Mouse (Mus musculus) lung, adult 2 months (tissue): ENCODE data around the gene Kdm2b. TPM values are rescaled to one million over a fixed set of nuclear protein-coding genes. Genes with fewer than 3 reads are reported as not detected.

Experiments used
- DNase-seq: peaks from one replicate; pipeline ENCODE4 v3.0.0; 2022
- H3K4me1 ChIP-seq: fragments of 200-500 bp; 2 replicates; pipeline ENCODE4 v1.6.1; 2011; ENCODE audit warnings: low read length; ENCODE audit not compliant: control insufficient read depth, insufficient read depth
- H3K4me3 ChIP-seq: fragments of 200-500 bp; replicated peaks from 2 replicates; pipeline ENCODE3; 2011; ENCODE audit warnings: low read depth, mild to moderate bottlenecking, control low read depth, low read length; ENCODE audit errors: extremely low read depth
- CTCF ChIP-seq: fragments of 200-500 bp; IDR thresholded peaks from 2 replicates; pipeline ENCODE4 v1.5.1; 2011; ENCODE audit warnings: mild to moderate bottlenecking, low read length, control low read depth; ENCODE audit not compliant: insufficient read depth
- POLR2A ChIP-seq: fragments of 200-500 bp; IDR thresholded peaks from 2 replicates; pipeline ENCODE4 v1.6.1; 2011; ENCODE audit warnings: low read depth, mild to moderate bottlenecking, control low read depth, low read length, borderline replicate concordance; ENCODE audit errors: extremely low read depth
- WGBS: fragments of 180-500 bp; shearing (Covaris S2); methylation state at CpG from one replicate; pipeline ENCODE4 v1.1.7; 2018; 5-methylcytosine and 5-hydroxymethylcytosine counted together
- polyA plus RNA-seq: library from polyadenylated mRNA; depleted of rRNA; stranded (reverse); fragments of >200 nt; gene quantifications from 2 replicates; pipeline ENCODE4 v1.2.3, GENCODE M21; 2012

The Kdm2b gene
- polyA plus RNA-seq, 1 experiment, result 20.1 TPM

DNA sequence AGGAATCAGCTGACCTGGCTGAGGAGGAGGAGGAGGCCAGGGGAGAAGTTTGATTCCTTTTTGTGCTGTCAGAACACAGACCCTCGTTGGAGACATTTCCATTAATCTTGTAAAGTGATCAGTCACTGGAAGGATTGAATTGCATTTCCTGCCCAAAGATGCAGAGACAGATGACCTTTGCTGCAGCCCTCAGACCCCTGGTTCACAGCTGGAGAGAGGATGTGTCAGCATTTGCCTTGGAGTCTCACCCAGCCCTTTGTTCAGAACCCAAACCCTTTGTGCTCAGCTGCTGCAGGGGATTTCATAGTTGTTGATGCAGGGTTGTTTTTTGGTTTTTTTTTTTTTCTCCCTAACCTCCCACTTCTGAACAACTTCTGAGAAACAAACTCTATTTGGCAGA, 5.3 kb upstream of the Kdm2b start:
- WGBS, result 9% methylated on average over 1 of the region's 1 CpGs
- TF ChIP-seq CTCF, result no peak
- no peak for TF ChIP-seq POLR2A
- H3K4me1 ChIP-seq, result peaks cover 4% of the 10 kb centered on the region; the same call in 1 of the 2 replicates

DNA sequence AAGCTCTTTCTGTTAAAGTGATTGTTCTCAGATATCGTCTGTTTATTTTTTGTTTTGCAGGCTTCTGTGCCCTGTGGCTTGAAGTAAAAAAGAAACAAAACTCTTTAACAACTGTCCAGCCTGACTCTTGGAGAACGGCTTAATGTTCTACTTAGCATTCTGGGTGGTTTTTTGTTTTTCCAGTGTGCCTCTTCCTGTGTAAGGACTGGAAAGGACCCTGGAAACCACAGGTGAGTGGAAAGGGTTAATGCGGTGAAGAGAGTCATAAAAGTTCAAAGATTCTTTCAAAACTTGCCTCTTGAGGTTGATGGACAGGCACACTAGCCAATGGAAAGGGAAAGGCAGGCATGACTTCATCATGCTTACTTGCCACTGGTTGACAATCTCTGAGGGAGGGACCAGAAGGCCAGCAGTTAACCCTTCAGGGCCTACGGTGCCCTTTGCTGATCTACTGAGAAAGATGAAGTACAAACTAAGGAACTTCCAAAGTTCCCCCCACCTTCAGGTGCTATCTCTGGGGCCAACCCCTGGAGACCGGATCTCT, 4.8 kb upstream of the Kdm2b start:
- WGBS, result 7% methylated on average over 5 of the region's 5 CpGs
- no peak overlapping the region for H3K4me3 ChIP-seq
- peak; percentile 88 for DNase-seq

More for the DNA sequence above, 5.3 kb upstream of the Kdm2b start:
- DNase-seq, result no peak
- H3K4me3 ChIP-seq, result no peak overlapping the region

DNA sequence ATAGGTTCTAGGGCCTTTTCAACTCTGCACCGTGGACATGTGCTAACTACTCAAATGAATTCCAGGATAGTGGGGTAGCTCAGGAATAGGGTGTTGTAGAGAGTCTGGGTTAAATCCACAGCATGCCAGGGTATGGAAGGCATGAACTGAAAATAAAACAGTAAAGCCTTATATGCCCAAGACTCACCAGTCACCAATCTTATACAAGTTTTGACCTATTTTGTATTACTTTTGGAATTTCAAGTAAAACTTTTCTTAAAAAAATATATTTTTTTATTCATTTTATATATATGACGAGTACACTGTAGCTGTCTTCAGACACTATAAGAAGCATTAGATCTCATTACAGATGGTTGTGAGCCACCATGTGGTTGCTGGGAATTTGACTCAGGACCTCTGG, 4.2 kb upstream of the Kdm2b start:
- no peak for DNase-seq
- no peak for TF ChIP-seq CTCF
- no peak for TF ChIP-seq POLR2A
- H3K4me1 ChIP-seq, result peaks cover 4% of the 10 kb centered on the region; the same call in 1 of the 2 replicates
- no peak overlapping the region for H3K4me3 ChIP-seq
- 54% methylated on average over 2 of the region's 2 CpGs for WGBS

More for the DNA sequence above, 4.8 kb upstream of the Kdm2b start:
- H3K4me1 ChIP-seq, result peaks cover 4% of the 10 kb centered on the region; the same call in 1 of the 2 replicates
- TF ChIP-seq POLR2A (no peak), CTCF (no peak)

DNA sequence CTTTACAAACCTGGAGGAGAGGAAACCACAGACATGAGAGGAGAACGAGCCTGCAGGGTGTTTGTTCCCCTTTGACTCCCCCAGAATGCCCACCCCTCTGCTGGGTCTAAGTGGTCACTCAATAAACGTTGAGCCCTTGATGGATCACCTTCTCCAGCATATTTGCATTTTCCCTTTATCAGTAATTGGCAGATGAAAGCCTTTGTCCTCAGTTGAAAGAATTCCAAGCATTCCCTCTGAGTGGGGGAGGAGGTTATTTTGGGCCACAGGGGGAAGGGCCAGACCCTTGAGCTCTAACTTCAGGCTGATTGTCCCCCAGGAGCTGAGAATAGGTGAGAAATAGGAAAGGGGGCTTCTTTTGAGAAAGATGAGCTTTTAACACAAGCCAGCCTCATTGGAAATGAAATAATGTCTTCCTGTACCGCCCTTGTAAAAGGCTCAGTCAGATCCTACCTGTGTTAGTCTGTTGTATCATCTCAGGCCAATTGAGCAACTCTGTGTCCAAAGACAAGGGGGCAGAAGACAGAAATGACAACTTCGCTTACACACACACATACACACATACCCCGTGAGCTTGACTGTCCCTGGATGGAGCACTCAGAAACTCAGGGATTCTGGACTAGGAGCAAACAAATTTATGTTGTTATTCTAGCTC, 1.9 kb upstream of the Kdm2b start:
- no peak for DNase-seq
- H3K4me3 ChIP-seq, result no peak overlapping the region
- H3K4me1 ChIP-seq, result peaks cover 8% of the 10 kb centered on the region; the same call in 1 of the 2 replicates
- 40% methylated on average over 5 of the region's 5 CpGs for WGBS
- TF ChIP-seq POLR2A, result no peak
- no peak for TF ChIP-seq CTCF

DNA sequence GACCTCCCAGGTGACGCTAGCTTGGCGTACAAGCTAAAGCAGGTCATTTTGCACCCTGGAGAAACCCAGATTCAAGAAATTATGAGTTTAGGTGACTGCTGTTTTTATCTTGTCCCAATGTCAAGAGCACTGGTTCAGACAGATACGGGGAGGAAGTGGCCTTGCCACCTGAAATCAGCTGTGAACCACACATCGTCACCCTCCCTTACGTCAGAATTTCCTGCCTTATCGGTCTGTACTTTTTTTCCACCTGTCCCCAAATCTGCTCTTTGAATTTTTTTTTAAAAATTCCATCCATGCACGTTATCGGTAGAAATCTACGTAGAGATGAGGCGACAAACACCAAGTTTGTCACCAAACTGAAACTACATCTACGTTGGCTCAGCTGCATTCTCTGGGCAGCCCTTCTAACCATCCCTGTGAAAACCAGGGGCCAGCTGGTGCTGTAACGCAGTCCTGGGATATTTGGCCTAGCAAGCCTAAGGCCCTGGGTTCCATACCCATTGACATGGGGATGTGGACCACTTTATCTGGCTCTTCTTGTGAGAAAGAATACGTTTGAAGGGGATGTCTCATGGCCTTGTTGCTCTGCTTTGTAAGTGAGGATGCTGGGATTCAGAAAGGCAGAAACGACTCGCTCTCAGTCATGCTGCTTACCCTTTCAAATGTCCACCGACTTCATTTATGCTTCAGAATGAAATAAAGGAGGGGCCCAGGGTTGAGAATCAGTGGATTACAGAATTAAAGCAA, 963 bp upstream of the Kdm2b start:
- Histone ChIP-seq H3K4me1 (peaks cover 8% of the 10 kb centered on the region; the same call in 1 of the 2 replicates), H3K4me3 (peak overlapping the region; percentile 12)
- no peak for TF ChIP-seq POLR2A
- no peak for TF ChIP-seq CTCF
- DNase-seq, result no peak
- WGBS, result 45% methylated on average over 16 of the region's 16 CpGs

DNA sequence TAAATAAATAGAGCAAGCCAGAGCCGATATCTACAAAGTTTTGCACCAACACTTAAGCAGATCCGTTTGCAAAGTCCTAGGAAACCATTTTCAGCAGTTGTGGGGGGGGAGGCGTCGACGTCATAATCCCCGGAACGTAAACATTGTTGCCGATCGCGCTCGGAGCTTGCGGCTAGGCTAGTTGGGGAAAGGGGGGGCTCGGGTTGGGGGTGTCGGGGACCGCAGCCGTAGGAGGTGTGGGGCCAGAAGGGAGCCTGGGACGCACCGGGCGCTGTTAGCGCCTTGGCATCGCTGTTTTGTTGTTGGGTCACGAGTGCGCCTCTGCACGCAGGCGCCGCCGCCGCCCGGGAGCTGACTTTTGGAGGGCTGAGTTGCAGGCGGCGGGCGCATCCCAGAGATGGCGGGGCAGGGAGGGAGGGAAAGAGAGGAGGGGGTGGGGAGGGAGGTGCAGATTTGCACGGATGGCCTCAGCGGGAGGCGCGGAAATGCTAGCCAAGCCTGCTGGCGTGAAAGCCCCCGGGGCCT, 560 bp downstream of the Kdm2b start:
- under 1% methylated on average over 34 of the region's 39 CpGs for WGBS
- Histone ChIP-seq H3K4me3 (peak overlapping the region; percentile 79), H3K4me1 (peaks cover 8% of the 10 kb centered on the region; the same call in 1 of the 2 replicates)
- peak; percentile 71; the same call in 1 of the 2 replicates for TF ChIP-seq POLR2A
- no peak for TF ChIP-seq CTCF
- DNase-seq, result peak; percentile 77

GRCm38 (mm10) chr5:122988021-122988751, 1.4 kb downstream of the Kdm2b start:
- H3K4me3 ChIP-seq, result peak overlapping the region; percentile 89
- under 1% methylated on average over 41 of the region's 41 CpGs for WGBS
- peaks cover 8% of the 10 kb centered on the region; the same call in 1 of the 2 replicates for H3K4me1 ChIP-seq
- TF ChIP-seq CTCF, result no peak
- DNase-seq, result peak; percentile 62

- Histone ChIP-seq H3K4me3 (peak overlapping the region; percentile 89), H3K4me1 (peaks cover 8% of the 10 kb centered on the region; the same call in 1 of the 2 replicates)
- 13% methylated on average over 39 of the region's 39 CpGs for WGBS
- TF ChIP-seq CTCF, result no peak
- no peak for TF ChIP-seq POLR2A
- no peak for DNase-seq
Measured at GRCm38 (mm10) chr5:122987211-122988020, 2.2 kb downstream of the Kdm2b start.
